Mouse (Mus musculus) lung, embryonic 16.5 days (tissue): ENCODE measurements around the gene Rasal1. TPM values are rescaled to one million over a fixed set of nuclear protein-coding genes. Genes with fewer than 3 reads are reported as not detected.

Experiments used
- ATAC-seq: fragments of 200-750 bp; cut with Nextera tagmentation; 2 replicates; pipeline ENCODE4 v1.8.0; 2017; ENCODE audit warnings: low read depth, mild to moderate bottlenecking, moderate library complexity
- H3K27ac ChIP-seq: fragments of 300-500 bp; sonication (generic); 2 replicates; pipeline ENCODE4 v1.5.1; 2014; ENCODE audit warnings: mild to moderate bottlenecking, control low read depth, low read length
- H3K27me3 ChIP-seq: fragments of 300-500 bp; sonication (generic); 2 replicates; pipeline ENCODE4 v1.6.1; 2014; ENCODE audit warnings: low read depth, low read length, mixed read lengths; ENCODE audit not compliant: control insufficient read depth, insufficient read depth
- H3K36me3 ChIP-seq: fragments of 300-500 bp; sonication (generic); 2 replicates; pipeline ENCODE4 v1.6.1; 2014; ENCODE audit warnings: low read length; ENCODE audit not compliant: control insufficient read depth, insufficient read depth
- H3K4me1 ChIP-seq: fragments of 300-500 bp; sonication (generic); replicated peaks from 2 replicates; pipeline ENCODE4 v1.6.1; 2014; ENCODE audit warnings: low read length, mixed read lengths; ENCODE audit not compliant: control insufficient read depth, insufficient read depth
- H3K4me2 ChIP-seq: fragments of 300-500 bp; sonication (generic); 2 replicates; pipeline ENCODE4 v1.6.1; 2014; ENCODE audit warnings: low read depth, low read length, control low read depth
- H3K4me3 ChIP-seq: fragments of 300-500 bp; sonication (generic); 2 replicates; pipeline ENCODE4 v1.5.1; 2014; ENCODE audit warnings: mild to moderate bottlenecking, low read length, control low read depth
- H3K9ac ChIP-seq: fragments of 300-500 bp; sonication (generic); 2 replicates; pipeline ENCODE4 v1.6.1; 2014; ENCODE audit warnings: low read length, control low read depth
- H3K9me3 ChIP-seq: fragments of 300-500 bp; sonication (generic); 2 replicates; pipeline ENCODE4 v1.6.1; 2016; ENCODE audit warnings: low read length; ENCODE audit not compliant: control insufficient read depth
- WGBS: fragments of 180-500 bp; shearing (Covaris S2); extraction: QIAGEN DNeasy Blood & Tissue Kit; methylation state at CpG from one replicate; pipeline ENCODE4 v1.1.7; 2014; 5-methylcytosine and 5-hydroxymethylcytosine counted together
- polyA plus RNA-seq: library from polyadenylated mRNA; unstranded; fragments of >200 nt; fragmentation: Nextera tagmentation; extraction: Ambion mirVana; gene quantifications from 2 replicates; pipeline ENCODE4 v1.2.1, GENCODE M21; 2015

The Rasal1 gene
- polyA plus RNA-seq, 1 experiment from 2014 or later = 0.44 TPM

GRCm38 (mm10) chr5:120631128-120631527 is 17.5 kb upstream of the Rasal1 start:
- Histone ChIP-seq H3K27me3 (peaks cover 3% of the 10 kb centered on the region; the same call in 1 of the 2 replicates), H3K9ac (no peak overlapping the region), H3K9me3 (peaks cover 3% of the 10 kb centered on the region; the same call in 1 of the 2 replicates), H3K27ac (no peak overlapping the region), H3K4me2 (no peak overlapping the region; the same call in 1 of the 2 replicates), H3K4me3 (no peak overlapping the region), H3K36me3 (peaks cover 3% of the 10 kb centered on the region), H3K4me1 (no peaks in the 10 kb centered on the region)
- WGBS = 6% methylated on average over 29 of the region's 29 CpGs
- ATAC-seq = no peak

DNA sequence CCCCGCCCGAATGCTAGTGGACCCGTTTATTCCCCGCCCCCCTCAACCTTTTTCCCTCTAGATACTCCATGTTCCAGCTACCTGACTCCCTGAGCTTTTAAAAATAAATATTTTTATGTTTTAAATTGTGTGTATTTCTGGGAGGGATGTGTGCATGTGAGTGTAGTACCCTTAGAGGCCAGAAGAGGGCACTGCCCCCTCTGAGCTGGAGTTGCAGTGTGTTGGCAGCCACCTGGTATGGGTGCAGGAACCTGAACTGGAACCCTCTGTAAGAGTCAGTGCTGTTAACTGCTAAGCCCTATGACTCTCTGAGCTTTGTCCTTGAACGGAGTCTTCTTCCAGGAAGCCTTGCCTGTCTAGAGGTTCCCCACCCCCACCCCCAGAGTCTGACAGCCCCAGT is 16.7 kb upstream of the Rasal1 start:
- no peaks in the 10 kb centered on the region for H3K4me1 ChIP-seq
- no peak overlapping the region for H3K9ac ChIP-seq
- no peak overlapping the region for H3K4me2 ChIP-seq
- ATAC-seq = no peak
- H3K4me3 ChIP-seq = no peak overlapping the region
- peaks cover 3% of the 10 kb centered on the region; the same call in 1 of the 2 replicates for H3K27me3 ChIP-seq
- WGBS = 89% methylated on average over 5 of the region's 5 CpGs
- H3K36me3 ChIP-seq = no peaks in the 10 kb centered on the region; the same call in none of the 2 replicates
- peaks cover 3% of the 10 kb centered on the region; the same call in 1 of the 2 replicates for H3K9me3 ChIP-seq
- H3K27ac ChIP-seq = no peak overlapping the region

- Histone ChIP-seq H3K27ac (no peak within 1 kb of the TSS), H3K36me3 (no peaks in the 10 kb centered on the region), H3K9ac (no peak within 1 kb of the TSS), H3K9me3 (peaks cover 3% of the 10 kb centered on the region; the same call in 1 of the 2 replicates), H3K4me3 (no peak within 1 kb of the TSS), H3K4me2 (no peak within 1 kb of the TSS), H3K27me3 (peaks cover 3% of the 10 kb centered on the region; the same call in 1 of the 2 replicates), H3K4me1 (no peaks in the 10 kb centered on the region)
- no peak for ATAC-seq
- WGBS = 34% methylated on average over 9 of the region's 9 CpGs
These were observed 14.5 kb upstream of the Rasal1 start, which contains the start of gene Cfap73 for GRCm38 (mm10) chr5:120634131-120634530. Gene Cfap73 (minus strand): TSS chr5:120634235.

DNA sequence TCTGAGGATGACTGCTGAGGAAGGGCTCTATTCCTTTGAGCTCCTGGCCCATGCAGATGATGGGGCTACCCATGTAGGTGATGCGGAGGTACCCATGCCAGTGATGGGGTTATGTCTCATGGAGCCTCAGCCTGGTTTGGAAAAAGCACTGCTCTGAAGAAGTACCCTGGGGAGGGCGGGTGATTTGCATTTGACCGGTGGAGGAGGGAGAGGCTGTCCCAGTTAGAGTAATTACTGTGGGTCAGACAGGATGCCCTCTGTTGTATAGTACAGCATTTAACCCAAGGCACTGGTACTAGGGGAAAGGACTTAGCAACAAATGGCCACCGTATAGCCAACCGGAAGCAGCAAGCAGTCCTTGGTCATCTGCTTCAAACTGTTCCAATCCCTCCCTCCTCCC is 13.8 kb upstream of the Rasal1 start:
- Histone ChIP-seq H3K9me3 (peaks cover 3% of the 10 kb centered on the region; the same call in 1 of the 2 replicates), H3K4me1 (no peaks in the 10 kb centered on the region), H3K27ac (no peak overlapping the region), H3K27me3 (peaks cover 3% of the 10 kb centered on the region; the same call in 1 of the 2 replicates), H3K36me3 (no peaks in the 10 kb centered on the region), H3K9ac (no peak overlapping the region), H3K4me3 (no peak overlapping the region), H3K4me2 (no peak overlapping the region)
- 40% methylated on average over 5 of the region's 5 CpGs for WGBS
- ATAC-seq = no peak

DNA sequence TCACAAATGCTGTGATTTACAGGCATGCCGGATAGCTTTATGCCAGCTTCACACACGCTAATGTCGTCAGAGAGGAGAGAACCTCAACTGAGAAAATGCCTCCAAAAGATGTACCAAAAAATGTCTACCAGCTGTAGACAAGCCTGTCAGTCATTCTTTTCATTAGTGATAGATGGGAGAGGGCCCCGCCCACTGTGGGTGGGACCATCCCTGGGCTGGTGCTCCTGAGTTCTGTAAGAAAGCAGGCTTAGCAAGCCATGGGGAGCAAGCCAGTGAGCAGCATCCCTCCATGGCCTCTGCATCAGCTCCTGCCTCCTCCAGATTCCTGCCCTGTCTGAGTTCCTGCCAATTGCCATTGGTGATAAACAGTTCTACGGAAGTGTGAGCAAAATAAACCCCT is 13.0 kb upstream of the Rasal1 start:
- H3K9ac ChIP-seq = no peak overlapping the region

DNA sequence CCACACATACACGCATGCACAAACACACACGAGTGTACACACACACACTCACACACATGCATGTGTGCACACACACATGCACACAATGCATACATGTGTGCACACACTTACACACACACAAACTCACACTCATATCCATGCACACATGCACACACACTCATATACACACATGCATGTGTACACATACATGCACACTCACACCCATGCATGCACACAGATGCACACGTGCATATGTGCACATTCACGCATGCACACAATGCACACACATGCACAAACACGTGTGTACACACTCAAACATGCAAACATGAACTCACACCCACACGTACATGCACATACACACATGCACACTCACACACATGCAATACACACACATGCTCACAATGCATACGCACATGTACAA is 8.5 kb upstream of the Rasal1 start:
- Histone ChIP-seq H3K36me3 (no peaks in the 10 kb centered on the region), H3K9ac (no peak overlapping the region), H3K4me1 (no peaks in the 10 kb centered on the region), H3K9me3 (no peaks in the 10 kb centered on the region; the same call in 1 of the 2 replicates), H3K4me3 (no peak overlapping the region), H3K4me2 (no peak overlapping the region), H3K27ac (no peak overlapping the region), H3K27me3 (no peaks in the 10 kb centered on the region)
- WGBS = 85% methylated on average over 7 of the region's 7 CpGs
- ATAC-seq = no peak

More for the DNA sequence above, 13.0 kb upstream of the Rasal1 start:
- H3K9me3 ChIP-seq = peaks cover 3% of the 10 kb centered on the region; the same call in 1 of the 2 replicates
- H3K27ac ChIP-seq = no peak overlapping the region
- no peaks in the 10 kb centered on the region for H3K4me1 ChIP-seq
- WGBS = 74% methylated on average over 5 of the region's 5 CpGs
- H3K4me3 ChIP-seq = no peak overlapping the region
- H3K36me3 ChIP-seq = no peaks in the 10 kb centered on the region
- H3K4me2 ChIP-seq = no peak overlapping the region
- peaks cover 3% of the 10 kb centered on the region; the same call in 1 of the 2 replicates for H3K27me3 ChIP-seq
- ATAC-seq = no peak

GRCm38 (mm10) chr5:120643365-120644085 is 5.1 kb upstream of the Rasal1 start:
- Histone ChIP-seq H3K9me3 (no peaks in the 10 kb centered on the region), H3K36me3 (no peaks in the 10 kb centered on the region), H3K4me2 (no peak overlapping the region), H3K4me3 (no peak overlapping the region), H3K4me1 (peaks cover under 1% of the 10 kb centered on the region), H3K9ac (no peak overlapping the region), H3K27me3 (peaks cover 9% of the 10 kb centered on the region), H3K27ac (no peak overlapping the region)
- ATAC-seq = no peak
- 54% methylated on average over 14 of the region's 14 CpGs for WGBS

DNA sequence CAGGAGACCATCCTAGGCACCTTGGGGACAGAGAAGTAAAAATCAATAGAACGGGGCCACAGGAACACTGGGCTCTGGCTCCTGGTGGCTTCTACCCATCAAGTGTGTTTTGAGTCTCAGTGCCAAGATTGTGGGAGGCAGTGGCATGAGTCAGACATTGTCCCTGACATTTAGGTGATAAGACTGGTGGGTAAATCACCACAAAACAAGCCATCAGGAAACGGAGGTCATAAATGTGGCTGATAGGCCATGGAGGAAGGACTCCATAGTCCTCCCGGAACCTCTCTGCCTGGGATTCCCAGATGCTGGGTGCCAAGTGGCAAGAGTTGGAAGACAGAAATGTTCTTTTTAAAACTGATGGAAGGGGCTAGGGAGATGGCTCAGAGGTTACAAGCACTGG is 4.4 kb upstream of the Rasal1 start:
- 79% methylated on average over 3 of the region's 3 CpGs for WGBS
- Histone ChIP-seq H3K36me3 (no peaks in the 10 kb centered on the region), H3K4me1 (peaks cover 8% of the 10 kb centered on the region), H3K9me3 (no peaks in the 10 kb centered on the region), H3K27me3 (peaks cover 16% of the 10 kb centered on the region), H3K4me2 (no peak overlapping the region), H3K9ac (no peak overlapping the region), H3K4me3 (no peak overlapping the region), H3K27ac (no peak overlapping the region)
- no peak for ATAC-seq

- H3K9ac ChIP-seq = no peak overlapping the region
- no peaks in the 10 kb centered on the region for H3K9me3 ChIP-seq
- H3K36me3 ChIP-seq = no peaks in the 10 kb centered on the region
- H3K27me3 ChIP-seq = peaks cover 28% of the 10 kb centered on the region
- 40% methylated on average over 6 of the region's 6 CpGs for WGBS
- no peak overlapping the region for H3K4me2 ChIP-seq
- H3K4me3 ChIP-seq = no peak overlapping the region
- no peak overlapping the region for H3K27ac ChIP-seq
- no peak for ATAC-seq
- H3K4me1 ChIP-seq = peaks cover 9% of the 10 kb centered on the region
These were observed 2.8 kb upstream of the Rasal1 start for GRCm38 (mm10) chr5:120645851-120646250.
